Mouse (Mus musculus) midbrain, embryonic 13.5 days (tissue): ENCODE data around the gene Atp1a2. TPM values are rescaled to one million over a fixed set of nuclear protein-coding genes. Genes with fewer than 3 reads are reported as not detected.

Source experiments
- ATAC-seq: fragments of 200-750 bp; cut with Nextera tagmentation; 2 replicates; pipeline ENCODE4 v1.8.0; 2017; ENCODE audit warnings: mild to moderate bottlenecking, moderate TSS enrichment, moderate library complexity
- H3K27ac ChIP-seq: fragments of 300-500 bp; sonication (generic); 2 replicates; pipeline ENCODE4 v1.5.1; 2015; ENCODE audit warnings: inconsistent platforms, mild to moderate bottlenecking, moderate library complexity
- H3K27me3 ChIP-seq: fragments of 300-500 bp; sonication (generic); 2 replicates; pipeline ENCODE4 v1.6.1; 2015; ENCODE audit warnings: mild to moderate bottlenecking, inconsistent platforms
- H3K36me3 ChIP-seq: fragments of 300-500 bp; sonication (generic); 2 replicates; pipeline ENCODE4 v1.6.1; 2015; ENCODE audit warnings: mild to moderate bottlenecking, inconsistent platforms
- H3K4me1 ChIP-seq: fragments of 300-500 bp; sonication (generic); replicated peaks from 2 replicates; pipeline ENCODE4 v1.6.1; 2015; ENCODE audit warnings: inconsistent platforms
- H3K4me2 ChIP-seq: fragments of 300-500 bp; sonication (generic); replicated peaks from 2 replicates; pipeline ENCODE4 v1.6.1; 2015; ENCODE audit warnings: moderate library complexity, mild to moderate bottlenecking, inconsistent platforms
- H3K4me3 ChIP-seq: fragments of 300-500 bp; sonication (generic); replicated peaks from 2 replicates; pipeline ENCODE4 v1.5.1; 2015; ENCODE audit warnings: mild to moderate bottlenecking, inconsistent platforms
- H3K9ac ChIP-seq: fragments of 300-500 bp; sonication (generic); replicated peaks from 2 replicates; pipeline ENCODE4 v1.6.1; 2015; ENCODE audit warnings: mild to moderate bottlenecking, inconsistent platforms
- H3K9me3 ChIP-seq: fragments of 300-500 bp; sonication (generic); 2 replicates; pipeline ENCODE4 v1.6.1; 2016; ENCODE audit warnings: mild to moderate bottlenecking, inconsistent platforms
- WGBS: fragments of 180-500 bp; shearing (Covaris S2); methylation state at CpG from one replicate; pipeline ENCODE4 v1.1.7; 2015; 5-methylcytosine and 5-hydroxymethylcytosine counted together
- polyA plus RNA-seq: library from polyadenylated mRNA; unstranded; fragments of >200 nt; fragmentation: Nextera tagmentation; extraction: Ambion mirVana; gene quantifications from 2 replicates; pipeline ENCODE4 v1.2.1, GENCODE M21; 2015

The Atp1a2 gene
- polyA plus RNA-seq, 1 experiment from 2014 or later, result 25.3 TPM

DNA sequence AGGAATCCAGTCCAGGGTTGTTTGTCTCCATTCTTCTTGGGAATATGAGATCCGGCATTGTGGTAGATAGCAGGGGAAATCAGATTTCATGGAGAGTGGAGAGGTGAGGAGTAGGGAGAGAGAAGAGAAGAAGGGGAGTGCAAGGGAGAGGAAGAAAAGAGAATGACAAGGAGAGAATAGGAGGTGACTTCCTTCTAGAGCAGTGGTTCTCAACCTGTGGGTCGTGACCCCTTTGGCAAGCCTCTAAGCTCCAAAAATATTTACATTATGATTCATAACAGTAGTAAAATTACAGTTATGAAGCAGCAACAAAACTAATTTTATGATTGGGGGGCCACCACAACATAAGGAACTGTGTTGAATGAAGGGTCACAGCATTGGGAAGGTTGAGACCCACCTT is 35.1 kb upstream of the Atp1a2 start:
- H3K27me3 ChIP-seq, result peaks cover 11% of the 10 kb centered on the region
- H3K4me1 ChIP-seq, result peaks cover 21% of the 10 kb centered on the region
- H3K27ac ChIP-seq, result no peak overlapping the region
- H3K9ac ChIP-seq, result no peak overlapping the region
- 87% methylated on average over 2 of the region's 2 CpGs for WGBS
- H3K36me3 ChIP-seq, result no peaks in the 10 kb centered on the region
- no peak for ATAC-seq
- H3K9me3 ChIP-seq, result no peaks in the 10 kb centered on the region
- H3K4me2 ChIP-seq, result no peak overlapping the region
- no peak overlapping the region for H3K4me3 ChIP-seq

DNA sequence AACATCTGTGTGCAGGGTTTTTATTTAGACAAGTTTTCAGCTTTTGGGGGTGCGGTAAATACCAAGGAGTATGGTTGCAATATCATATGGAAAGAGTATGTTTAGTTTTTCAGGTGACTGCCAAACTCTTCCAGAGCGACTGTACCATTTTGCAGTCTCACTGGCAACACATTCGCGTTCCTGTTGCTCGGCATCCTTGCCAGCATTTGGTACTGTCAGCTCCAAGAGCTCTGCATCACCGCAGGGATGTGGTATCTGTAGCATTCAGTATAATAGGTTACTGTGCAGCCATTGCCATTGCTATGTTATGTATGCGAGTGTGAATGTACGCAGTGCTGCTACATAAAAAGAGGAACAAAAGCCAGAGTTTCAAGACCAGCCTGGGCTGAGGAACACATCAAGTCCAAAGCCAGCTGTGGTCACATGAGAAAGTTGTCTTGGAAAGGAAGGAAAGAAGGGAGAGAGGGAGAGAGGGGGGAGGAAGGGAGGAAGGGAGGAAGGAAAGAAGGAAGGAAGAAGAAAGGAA is 33.6 kb upstream of the Atp1a2 start:
- WGBS, result 66% methylated on average over 8 of the region's 8 CpGs
- no peak for ATAC-seq
- Histone ChIP-seq H3K9ac (no peak overlapping the region), H3K9me3 (no peaks in the 10 kb centered on the region), H3K4me1 (peaks cover 24% of the 10 kb centered on the region), H3K4me2 (no peak overlapping the region), H3K27ac (no peak overlapping the region), H3K27me3 (peaks cover 23% of the 10 kb centered on the region), H3K4me3 (no peak overlapping the region), H3K36me3 (no peaks in the 10 kb centered on the region)

DNA sequence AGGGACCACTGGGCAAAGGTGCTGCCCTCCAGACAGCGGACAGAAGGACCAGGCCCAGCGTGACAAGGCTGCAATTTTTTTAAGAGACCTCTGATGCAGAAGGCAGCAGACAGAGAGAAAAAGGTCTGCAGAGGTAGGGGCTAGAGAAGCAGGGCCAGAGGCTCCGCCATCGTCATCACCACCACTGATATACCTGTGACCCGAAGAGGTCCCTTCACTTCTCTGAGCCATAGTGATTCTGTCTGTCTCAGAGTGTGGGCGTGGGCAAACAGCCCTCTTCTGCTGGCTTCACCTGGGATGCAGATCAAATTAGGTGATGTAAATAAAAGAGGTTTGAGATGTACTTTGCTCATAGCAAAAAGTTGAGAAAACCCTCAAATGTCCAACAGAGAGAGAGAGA is 31.8 kb upstream of the Atp1a2 start:
- Histone ChIP-seq H3K4me1 (peaks cover 33% of the 10 kb centered on the region), H3K4me2 (peak overlapping the region; percentile 66), H3K9me3 (no peaks in the 10 kb centered on the region), H3K27me3 (peaks cover 33% of the 10 kb centered on the region), H3K27ac (peak overlapping the region; percentile 65; the same call in 1 of the 2 replicates), H3K9ac (peak overlapping the region; percentile 68; the same call in 1 of the 2 replicates), H3K36me3 (no peaks in the 10 kb centered on the region), H3K4me3 (peak overlapping the region; percentile 39; the same call in 1 of the 2 replicates)
- 65% methylated on average over 6 of the region's 6 CpGs for WGBS
- ATAC-seq, result peak; percentile 25

DNA sequence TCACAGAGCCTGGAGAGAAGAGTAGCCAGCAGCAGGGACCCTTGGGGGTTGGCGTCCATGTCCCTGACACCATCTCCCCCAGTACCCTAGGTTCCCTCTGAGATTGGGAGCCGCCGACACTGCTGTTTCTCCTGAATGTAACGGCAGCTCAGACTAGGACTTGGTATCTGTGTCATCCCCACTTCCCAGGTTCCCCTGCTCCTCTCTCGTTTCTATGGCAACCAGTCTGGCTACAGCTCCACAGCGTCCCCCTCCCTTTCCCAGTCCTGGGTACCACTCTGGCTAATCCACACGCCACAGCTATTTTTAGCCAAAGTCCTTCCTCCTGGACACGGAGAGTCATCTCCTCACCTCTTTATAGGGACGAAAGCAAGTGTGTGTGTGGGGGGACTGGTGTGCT is 31.3 kb upstream of the Atp1a2 start, which contains the start of gene Kcnj9:
Gene Kcnj9 (minus strand): TSS at position 188 of the 400 bp plus-strand sequence.
- peak; percentile 89 for ATAC-seq
- H3K9me3 ChIP-seq, result no peaks in the 10 kb centered on the region
- 14% methylated on average over 9 of the region's 9 CpGs for WGBS
- H3K4me3 ChIP-seq, result peak within 1 kb of the TSS; percentile 39
- peak within 1 kb of the TSS; percentile 68 for H3K9ac ChIP-seq
- H3K4me2 ChIP-seq, result peak within 1 kb of the TSS; percentile 66
- peaks cover 33% of the 10 kb centered on the region for H3K27me3 ChIP-seq
- peak within 1 kb of the TSS; percentile 74 for H3K27ac ChIP-seq
- no peaks in the 10 kb centered on the region for H3K36me3 ChIP-seq
- H3K4me1 ChIP-seq, result peaks cover 38% of the 10 kb centered on the region

DNA sequence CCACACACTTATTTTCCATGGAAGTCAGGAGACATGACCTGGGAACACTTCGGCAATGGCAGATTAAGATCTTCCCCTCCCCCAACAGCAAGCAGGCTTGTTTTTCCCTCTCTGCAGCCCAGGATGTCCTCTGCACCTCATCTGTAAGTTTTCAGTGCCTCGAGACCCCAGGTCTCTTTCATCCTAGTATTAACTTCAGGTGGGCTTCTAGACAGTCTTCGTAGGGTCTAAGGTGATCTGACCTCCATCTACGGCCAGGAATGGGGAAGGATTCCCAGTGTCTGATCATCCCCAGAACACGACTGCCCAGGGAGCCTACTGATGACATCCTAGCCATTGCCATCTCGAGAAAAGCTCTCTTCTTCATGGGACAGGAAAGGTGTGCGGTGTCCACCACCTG is 30.6 kb upstream of the Atp1a2 start:
- H3K4me1 ChIP-seq, result peaks cover 44% of the 10 kb centered on the region
- ATAC-seq, result no peak
- peak overlapping the region; percentile 68; the same call in 1 of the 2 replicates for H3K9ac ChIP-seq
- no peaks in the 10 kb centered on the region for H3K36me3 ChIP-seq
- H3K4me2 ChIP-seq, result peak overlapping the region; percentile 66
- peaks cover 33% of the 10 kb centered on the region for H3K27me3 ChIP-seq
- no peak overlapping the region; the same call in 1 of the 2 replicates for H3K27ac ChIP-seq
- peak overlapping the region; percentile 39 for H3K4me3 ChIP-seq
- WGBS, result 88% methylated on average over 7 of the region's 7 CpGs
- H3K9me3 ChIP-seq, result no peaks in the 10 kb centered on the region

DNA sequence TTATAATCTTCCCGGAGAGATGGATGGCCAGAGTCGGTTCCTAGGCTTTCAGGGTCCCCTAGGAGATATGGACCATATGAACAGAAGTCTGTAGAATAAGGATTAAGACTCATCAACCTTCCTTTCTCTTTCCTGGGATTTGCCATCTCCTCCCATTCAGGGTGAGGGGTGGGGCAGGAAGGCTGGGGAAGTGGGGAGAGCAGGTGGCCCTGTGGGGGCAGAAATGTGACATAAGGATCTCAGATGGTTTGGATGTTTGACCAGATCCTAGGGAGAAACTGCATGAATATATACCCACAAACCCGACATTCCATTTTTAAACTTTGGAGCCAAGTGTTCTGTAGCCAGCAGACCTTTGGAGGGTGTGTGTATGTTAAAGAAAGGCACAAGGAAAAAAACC is 30.2 kb upstream of the Atp1a2 start:
- WGBS, result 81% methylated on average over 3 of the region's 3 CpGs
- H3K4me2 ChIP-seq, result peak overlapping the region; percentile 66; the same call in 1 of the 2 replicates
- ATAC-seq, result no peak
- H3K27ac ChIP-seq, result no peak overlapping the region
- H3K9me3 ChIP-seq, result no peaks in the 10 kb centered on the region
- H3K27me3 ChIP-seq, result peaks cover 33% of the 10 kb centered on the region
- no peaks in the 10 kb centered on the region for H3K36me3 ChIP-seq
- peaks cover 49% of the 10 kb centered on the region for H3K4me1 ChIP-seq
- no peak overlapping the region for H3K4me3 ChIP-seq
- H3K9ac ChIP-seq, result no peak overlapping the region

DNA sequence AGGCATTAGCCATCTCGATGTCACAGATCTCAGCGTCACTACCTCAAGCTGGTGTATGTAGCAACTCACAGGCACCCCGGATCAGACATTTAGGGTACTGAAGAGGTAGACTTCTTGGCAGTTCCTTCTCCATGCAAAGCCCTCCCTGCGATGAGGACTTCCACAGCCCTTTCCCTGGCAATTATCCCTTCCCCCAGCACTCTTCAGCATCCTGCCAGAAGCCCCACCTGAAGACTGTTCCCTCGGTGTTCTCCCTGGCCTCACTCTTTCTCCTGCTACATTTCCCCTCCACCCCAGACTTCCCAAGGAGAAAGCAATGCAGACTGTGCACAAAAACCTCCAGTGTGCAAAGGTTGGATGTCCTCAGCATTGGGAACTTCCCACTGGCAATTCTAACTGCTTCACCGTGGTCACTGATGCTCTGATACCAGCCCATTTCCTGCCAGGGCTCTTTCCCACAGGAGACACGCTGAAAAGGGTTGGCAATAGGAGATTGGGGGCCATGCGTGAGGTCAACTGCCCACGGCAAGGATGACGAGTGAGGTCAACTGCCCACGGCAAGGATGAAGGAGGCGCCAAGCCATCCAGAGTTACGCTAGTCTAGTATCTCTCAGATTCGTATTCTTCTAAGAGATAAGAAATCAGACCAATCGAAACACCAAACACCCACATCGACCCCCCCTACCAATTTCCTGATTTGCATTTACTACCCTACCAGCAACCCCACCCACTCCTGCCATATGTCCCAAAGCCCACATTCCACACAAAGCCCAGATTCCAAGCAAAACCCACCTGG is 29.5 kb upstream of the Atp1a2 start:
- H3K9me3 ChIP-seq, result no peaks in the 10 kb centered on the region
- 92% methylated on average over 16 of the region's 16 CpGs for WGBS
- H3K9ac ChIP-seq, result no peak overlapping the region
- no peak overlapping the region for H3K27ac ChIP-seq
- peaks cover 33% of the 10 kb centered on the region for H3K27me3 ChIP-seq
- H3K4me2 ChIP-seq, result no peak overlapping the region
- no peaks in the 10 kb centered on the region for H3K36me3 ChIP-seq
- peaks cover 55% of the 10 kb centered on the region for H3K4me1 ChIP-seq
- ATAC-seq, result no peak
- no peak overlapping the region for H3K4me3 ChIP-seq

DNA sequence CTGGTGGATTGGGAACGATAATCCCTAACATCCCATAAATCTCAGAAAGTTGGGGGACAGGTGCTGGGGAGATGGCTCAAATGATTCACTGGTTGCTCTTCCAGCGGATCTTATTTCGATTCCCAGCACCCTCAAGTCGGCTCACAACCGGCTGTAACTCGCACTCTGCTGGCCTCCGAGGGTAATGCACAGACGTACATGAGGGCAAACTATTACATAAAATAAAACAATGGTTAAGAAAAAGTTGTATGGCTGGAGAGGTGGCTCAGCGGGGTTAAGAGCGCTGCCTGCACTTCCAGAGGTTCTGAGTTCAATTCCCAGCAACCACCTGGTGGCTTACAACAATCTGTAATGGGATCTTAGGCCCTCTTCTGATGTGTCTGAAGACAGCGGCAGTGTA is 28.8 kb upstream of the Atp1a2 start:
- no peaks in the 10 kb centered on the region for H3K9me3 ChIP-seq
- peak overlapping the region; percentile 64 for H3K4me2 ChIP-seq
- no peak for ATAC-seq
- H3K36me3 ChIP-seq, result no peaks in the 10 kb centered on the region
- H3K4me1 ChIP-seq, result peaks cover 56% of the 10 kb centered on the region
- peak overlapping the region; percentile 59; the same call in 1 of the 2 replicates for H3K9ac ChIP-seq
- WGBS, result 64% methylated on average over 11 of the region's 11 CpGs
- peak overlapping the region; percentile 46 for H3K4me3 ChIP-seq
- H3K27ac ChIP-seq, result no peak overlapping the region
- H3K27me3 ChIP-seq, result peaks cover 36% of the 10 kb centered on the region

DNA sequence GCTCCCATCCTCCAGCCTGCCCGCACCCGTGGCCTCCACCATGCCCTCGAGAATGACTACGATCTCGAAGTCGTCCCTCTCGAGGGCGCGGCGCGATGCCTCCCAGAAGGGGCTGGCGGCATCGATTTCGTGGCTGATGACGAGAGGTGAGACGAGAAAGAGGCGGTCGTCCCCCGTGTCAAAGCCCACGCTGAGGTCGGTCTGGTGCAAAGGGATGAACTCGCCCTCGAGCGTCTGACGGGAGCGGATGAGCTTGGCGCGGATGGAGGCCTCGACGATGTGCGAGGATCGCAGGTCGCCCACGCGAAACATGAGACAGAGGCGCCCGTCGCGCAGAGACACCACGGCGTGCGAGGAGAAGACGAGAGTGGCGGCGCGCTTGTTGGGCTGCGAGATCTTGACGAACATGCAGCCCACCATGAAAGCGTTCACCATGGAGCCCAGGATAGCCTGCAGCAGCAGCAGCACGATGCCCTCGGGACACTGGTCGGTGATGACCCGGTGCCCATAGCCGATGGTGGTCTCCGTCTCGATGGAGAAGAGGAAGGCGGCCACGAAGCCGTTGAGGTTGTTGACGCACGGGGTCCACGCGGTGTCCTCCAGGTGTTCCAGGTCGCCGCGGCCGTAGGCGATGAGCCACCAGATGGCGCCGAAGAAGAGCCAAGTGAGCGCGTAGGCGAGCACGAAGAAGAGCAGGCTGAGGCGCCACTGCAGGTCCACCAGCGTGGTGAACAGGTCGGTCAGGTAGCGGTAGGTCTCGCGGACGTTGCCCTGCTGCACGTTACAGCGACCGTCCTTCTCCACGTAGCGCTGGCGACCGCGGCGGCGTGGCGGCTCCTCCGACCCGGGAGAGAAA is 28.0 kb upstream of the Atp1a2 start:
- WGBS, result 25% methylated on average over 94 of the region's 94 CpGs
- no peaks in the 10 kb centered on the region for H3K9me3 ChIP-seq
- H3K4me2 ChIP-seq, result peak overlapping the region; percentile 64
- no peaks in the 10 kb centered on the region for H3K36me3 ChIP-seq
- ATAC-seq, result peak; percentile 49
- peaks cover 58% of the 10 kb centered on the region for H3K4me1 ChIP-seq
- peaks cover 33% of the 10 kb centered on the region for H3K27me3 ChIP-seq
- H3K9ac ChIP-seq, result peak overlapping the region; percentile 59; the same call in 1 of the 2 replicates
- no peak overlapping the region for H3K27ac ChIP-seq
- H3K4me3 ChIP-seq, result peak overlapping the region; percentile 46

DNA sequence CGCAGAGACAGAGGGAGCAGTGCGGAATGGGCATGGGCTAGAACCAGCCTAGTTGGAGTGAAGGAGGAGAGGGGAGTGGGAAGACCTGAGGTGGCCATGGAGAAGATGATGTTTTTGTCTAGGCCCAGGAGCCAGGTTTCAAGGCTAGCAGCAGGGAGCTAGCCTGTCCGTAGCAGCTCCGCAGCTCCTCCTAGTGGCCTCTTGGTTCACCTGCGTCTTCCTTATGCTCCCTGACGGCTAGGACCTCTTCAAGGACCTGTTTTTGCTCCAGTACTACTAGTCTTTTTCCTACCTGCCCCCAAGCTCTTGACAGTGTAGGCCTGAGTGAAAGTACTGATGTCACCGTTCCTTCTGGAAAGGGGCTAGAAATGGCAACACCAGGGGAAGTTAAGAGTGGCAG is 26.9 kb upstream of the Atp1a2 start:
- Histone ChIP-seq H3K4me2 (no peak overlapping the region), H3K4me3 (no peak overlapping the region), H3K27ac (no peak overlapping the region), H3K9me3 (no peaks in the 10 kb centered on the region), H3K27me3 (peaks cover 30% of the 10 kb centered on the region), H3K4me1 (peaks cover 67% of the 10 kb centered on the region), H3K9ac (no peak overlapping the region), H3K36me3 (no peaks in the 10 kb centered on the region)
- peak; percentile 16 for ATAC-seq
- 14% methylated on average over 7 of the region's 7 CpGs for WGBS

DNA sequence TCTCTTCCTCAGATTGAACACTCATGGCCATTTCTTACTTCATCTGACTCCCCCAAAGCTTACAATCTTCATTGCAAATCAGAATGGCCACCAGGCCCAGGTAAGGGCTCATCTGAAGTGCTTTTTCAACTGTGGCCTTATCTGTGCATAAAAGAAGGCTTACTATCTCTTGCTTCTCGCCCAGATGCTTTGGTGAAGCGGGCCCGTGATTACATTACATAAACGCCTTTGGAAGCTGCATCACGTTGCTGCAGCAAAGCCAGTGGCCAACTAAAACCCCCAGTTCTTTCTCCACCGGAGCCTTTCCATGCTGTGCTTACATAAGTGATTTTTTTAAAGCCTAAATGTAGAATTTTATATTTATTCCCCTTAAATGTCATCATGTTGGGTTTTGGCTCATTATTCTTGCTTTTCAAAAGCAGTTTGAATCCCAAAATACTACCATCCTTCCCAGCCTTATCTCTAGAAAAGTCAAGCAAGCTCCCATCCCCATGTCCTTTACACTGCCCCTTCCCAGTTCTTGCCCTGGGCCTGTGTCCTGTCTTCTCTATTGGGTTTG is 26.0 kb upstream of the Atp1a2 start:
- Histone ChIP-seq H3K4me1 (peaks cover 65% of the 10 kb centered on the region), H3K27me3 (peaks cover 30% of the 10 kb centered on the region), H3K4me2 (no peak overlapping the region), H3K36me3 (peaks cover 6% of the 10 kb centered on the region; the same call in 1 of the 2 replicates), H3K4me3 (no peak overlapping the region), H3K9ac (no peak overlapping the region), H3K9me3 (no peaks in the 10 kb centered on the region), H3K27ac (no peak overlapping the region)
- no peak for ATAC-seq
- 54% methylated on average over 6 of the region's 6 CpGs for WGBS
